Mouse (Mus musculus): Measurements from ENCODE around the gene Acvr1b. TPM values are rescaled to one million over a fixed set of nuclear protein-coding genes. Genes with fewer than 3 reads are reported as not detected.

The Acvr1b gene
- total RNA-seq (2017): 19.6 and 25.5 TPM in 2 replicates

GRCm38 (mm10) chr15:101173421-101174211, at the start of gene Acvr1b:
Gene Acvr1b (plus strand): TSS chr15:101174067.
- peak; percentile 87 to 88 for ATAC-seq (replicated peaks in 1 of 2; ENCODE audit: insufficient read depth in 1 of 2, low FRiP score in 2 of 2, low TSS enrichment in 1 of 2, low read depth in 1 of 2, poor library complexity in 2 of 2, severe bottlenecking in 2 of 2)

GRCm38 (mm10) chr15:101125561-101125960, 48.3 kb upstream of the Acvr1b start:
- ATAC-seq (replicated peaks in 1 of 2; ENCODE audit: insufficient read depth in 1 of 2, low FRiP score in 2 of 2, low TSS enrichment in 1 of 2, low read depth in 1 of 2, poor library complexity in 2 of 2, severe bottlenecking in 2 of 2): no peak

- no peak for ATAC-seq (replicated peaks in 1 of 2; ENCODE audit: insufficient read depth in 1 of 2, low FRiP score in 2 of 2, low TSS enrichment in 1 of 2, low read depth in 1 of 2, poor library complexity in 2 of 2, severe bottlenecking in 2 of 2)
Observed at GRCm38 (mm10) chr15:101126876-101127544, 46.9 kb upstream of the Acvr1b start.

GRCm38 (mm10) chr15:101128181-101129089, 45.4 kb upstream of the Acvr1b start, which contains the start of gene Acvrl1:
Gene Acvrl1 (plus strand): TSS chr15:101128522.
- peak; percentile 9 to 25; a peak in 2 of 4 replicates for ATAC-seq (replicated peaks in 1 of 2; ENCODE audit: insufficient read depth in 1 of 2, low FRiP score in 2 of 2, low TSS enrichment in 1 of 2, low read depth in 1 of 2, poor library complexity in 2 of 2, severe bottlenecking in 2 of 2)

GRCm38 (mm10) chr15:101129412-101129811, 44.5 kb upstream of the Acvr1b start:
- no peak for ATAC-seq (replicated peaks in 1 of 2; ENCODE audit: insufficient read depth in 1 of 2, low FRiP score in 2 of 2, low TSS enrichment in 1 of 2, low read depth in 1 of 2, poor library complexity in 2 of 2, severe bottlenecking in 2 of 2)

GRCm38 (mm10) chr15:101131498-101131897, 42.4 kb upstream of the Acvr1b start:
- peak in 1 of 2 experiments; percentile 12; a peak in 1 of 4 replicates for ATAC-seq (replicated peaks in 1 of 2; ENCODE audit: insufficient read depth in 1 of 2, low FRiP score in 2 of 2, low TSS enrichment in 1 of 2, low read depth in 1 of 2, poor library complexity in 2 of 2, severe bottlenecking in 2 of 2)

- ATAC-seq (replicated peaks in 1 of 2; ENCODE audit: insufficient read depth in 1 of 2, low FRiP score in 2 of 2, low TSS enrichment in 1 of 2, low read depth in 1 of 2, poor library complexity in 2 of 2, severe bottlenecking in 2 of 2): no peak
Observed at GRCm38 (mm10) chr15:101132041-101132440, 41.8 kb upstream of the Acvr1b start.

GRCm38 (mm10) chr15:101132761-101133160, 41.1 kb upstream of the Acvr1b start:
- ATAC-seq (replicated peaks in 1 of 2; ENCODE audit: insufficient read depth in 1 of 2, low FRiP score in 2 of 2, low TSS enrichment in 1 of 2, low read depth in 1 of 2, poor library complexity in 2 of 2, severe bottlenecking in 2 of 2): no peak

GRCm38 (mm10) chr15:101133993-101134704, 39.7 kb upstream of the Acvr1b start:
- ATAC-seq (replicated peaks in 1 of 2; ENCODE audit: insufficient read depth in 1 of 2, low FRiP score in 2 of 2, low TSS enrichment in 1 of 2, low read depth in 1 of 2, poor library complexity in 2 of 2, severe bottlenecking in 2 of 2): peak; percentile 51 to 59

GRCm38 (mm10) chr15:101135405-101135804, 38.5 kb upstream of the Acvr1b start:
- ATAC-seq (replicated peaks in 1 of 2; ENCODE audit: insufficient read depth in 1 of 2, low FRiP score in 2 of 2, low TSS enrichment in 1 of 2, low read depth in 1 of 2, poor library complexity in 2 of 2, severe bottlenecking in 2 of 2): no peak

GRCm38 (mm10) chr15:101137455-101137854, 36.4 kb upstream of the Acvr1b start:
- ATAC-seq (replicated peaks in 1 of 2; ENCODE audit: insufficient read depth in 1 of 2, low FRiP score in 2 of 2, low TSS enrichment in 1 of 2, low read depth in 1 of 2, poor library complexity in 2 of 2, severe bottlenecking in 2 of 2): no peak

GRCm38 (mm10) chr15:101138675-101139074, 35.2 kb upstream of the Acvr1b start:
- no peak for ATAC-seq (replicated peaks in 1 of 2; ENCODE audit: insufficient read depth in 1 of 2, low FRiP score in 2 of 2, low TSS enrichment in 1 of 2, low read depth in 1 of 2, poor library complexity in 2 of 2, severe bottlenecking in 2 of 2)

- peak; percentile 37 to 42; a peak in 2 of 4 replicates for ATAC-seq (replicated peaks in 1 of 2; ENCODE audit: insufficient read depth in 1 of 2, low FRiP score in 2 of 2, low TSS enrichment in 1 of 2, low read depth in 1 of 2, poor library complexity in 2 of 2, severe bottlenecking in 2 of 2)
Observed at GRCm38 (mm10) chr15:101139885-101140284, 34.0 kb upstream of the Acvr1b start.

- no peak for ATAC-seq (replicated peaks in 1 of 2; ENCODE audit: insufficient read depth in 1 of 2, low FRiP score in 2 of 2, low TSS enrichment in 1 of 2, low read depth in 1 of 2, poor library complexity in 2 of 2, severe bottlenecking in 2 of 2)
Observed at GRCm38 (mm10) chr15:101140587-101140986, 33.3 kb upstream of the Acvr1b start.

GRCm38 (mm10) chr15:101141061-101141541, 32.8 kb upstream of the Acvr1b start:
- peak; percentile 8 to 15; a peak in 1 of 4 replicates for ATAC-seq (replicated peaks in 1 of 2; ENCODE audit: insufficient read depth in 1 of 2, low FRiP score in 2 of 2, low TSS enrichment in 1 of 2, low read depth in 1 of 2, poor library complexity in 2 of 2, severe bottlenecking in 2 of 2)

- no peak for ATAC-seq (replicated peaks in 1 of 2; ENCODE audit: insufficient read depth in 1 of 2, low FRiP score in 2 of 2, low TSS enrichment in 1 of 2, low read depth in 1 of 2, poor library complexity in 2 of 2, severe bottlenecking in 2 of 2)
Observed at GRCm38 (mm10) chr15:101142672-101143071, 31.2 kb upstream of the Acvr1b start.

- no peak for ATAC-seq (replicated peaks in 1 of 2; ENCODE audit: insufficient read depth in 1 of 2, low FRiP score in 2 of 2, low TSS enrichment in 1 of 2, low read depth in 1 of 2, poor library complexity in 2 of 2, severe bottlenecking in 2 of 2)
Observed at GRCm38 (mm10) chr15:101143494-101143893, 30.4 kb upstream of the Acvr1b start.

Measured in hematopoietic stem cell, adult 5-6 weeks (primary cell).